In genomic region chr11:72804586-72804985, GRCm38 (mm10) we compare ENCODE assay signal across 22 mouse cellular contexts. TPM values are rescaled to one million over a fixed set of nuclear protein-coding genes. Genes with fewer than 3 reads are reported as not detected.
DNase-seq lines count a peak whose midpoint lies in the region; ATAC-seq and TF ChIP-seq lines count a peak whose summit lies in the region.
"Had no signal": no experiment of that assay in that cellular context is flagged by ENCODE, and none has a peak within 500 bp of the region (broad histone marks: within the 10 kb centered on the region; RNA-seq: fewer than 3 reads in every experiment).

No protein-coding gene starts in this region.

- peak; percentile 75; the same call in 1 of the 2 replicates for ATAC-seq in heart, embryonic 16.5 days (replicated peaks; ENCODE audit: extremely low read depth, insufficient read depth, low FRiP score)
- ATAC-seq: forebrain, embryonic 14.5 days; forebrain, postnatal 0 days had no signal

- no peaks in the 10 kb centered on the region for H3K9me3 ChIP-seq in heart, embryonic 16.5 days (replicated peaks; ENCODE audit: control insufficient read depth, low read length)
- H3K9me3 ChIP-seq: embryonic facial prominence, embryonic 12.5 days; embryonic facial prominence, embryonic 15.5 days; hindbrain, embryonic 12.5 days; hindbrain, embryonic 15.5 days had no signal

- H3K9ac ChIP-seq in heart, embryonic 16.5 days (ENCODE audit: low read length), result no peak overlapping the region
- H3K9ac ChIP-seq: embryonic facial prominence, embryonic 12.5 days; embryonic facial prominence, embryonic 15.5 days; forebrain, postnatal 0 days; hindbrain, embryonic 12.5 days; hindbrain, embryonic 15.5 days had no signal

- H3K27ac ChIP-seq in heart, embryonic 16.5 days (ENCODE audit: low read length), result no peak overlapping the region; the same call in 1 of the 2 replicates
- H3K27ac ChIP-seq in small intestine, adult 2 months (ENCODE audit: insufficient read depth, low read depth, low read length), result peak overlapping the region; percentile 10; the same call in 1 of the 2 replicates
- H3K27ac ChIP-seq: embryonic facial prominence, embryonic 12.5 days; embryonic facial prominence, embryonic 15.5 days; hindbrain, embryonic 12.5 days; hindbrain, embryonic 15.5 days had no signal

- H3K36me3 ChIP-seq in heart, embryonic 16.5 days (ENCODE audit: control insufficient read depth, insufficient read depth), result no peaks in the 10 kb centered on the region
- H3K36me3 ChIP-seq in small intestine, adult 2 months (ENCODE audit: control insufficient read depth, insufficient read depth, low read length), result peaks cover 5% of the 10 kb centered on the region
- H3K36me3 ChIP-seq: embryonic facial prominence, embryonic 12.5 days; embryonic facial prominence, embryonic 15.5 days; hindbrain, embryonic 12.5 days; hindbrain, embryonic 15.5 days had no signal

- intact Hi-C loops in heart, postnatal 36 days (cut with DNase I), result no loop called here
- intact Hi-C loops in heart, postnatal 25 days (cut with DNase I), result no loop called here

- peaks cover 39% of the 10 kb centered on the region for H3K4me1 ChIP-seq in heart, embryonic 16.5 days (ENCODE audit: control insufficient read depth, insufficient read depth, low read length)
- peaks cover 46% of the 10 kb centered on the region for H3K4me1 ChIP-seq in small intestine, adult 2 months (ENCODE audit: control insufficient read depth, insufficient read depth, insufficient read length, low read length)
- H3K4me1 ChIP-seq: embryonic facial prominence, embryonic 12.5 days; hindbrain, embryonic 12.5 days; hindbrain, embryonic 15.5 days had no signal

- H3K4me2 ChIP-seq in heart, embryonic 16.5 days (ENCODE audit: low read depth, low read length), result no peak overlapping the region
- H3K4me2 ChIP-seq: embryonic facial prominence, embryonic 12.5 days; embryonic facial prominence, embryonic 15.5 days; hindbrain, embryonic 12.5 days; hindbrain, embryonic 15.5 days had no signal

- peak; percentile 25 for DNase-seq in heart, adult 11 months
- no peak for DNase-seq in heart, postnatal 36 days
- no peak for DNase-seq in heart, postnatal 25 days (ENCODE audit: low spot score)
- peak; percentile 31 for DNase-seq in lung, postnatal 25 days (ENCODE audit: low spot score)
- DNase-seq in lung, postnatal 4 days, result no peak
- no peak for DNase-seq in gastrocnemius, adult 18-20 months (ENCODE audit: low spot score)
- DNase-seq: adrenal gland, adult 2 months; adrenal gland, postnatal 14 days; cerebellum, adult 11 months; cerebellum, adult 2 months; cerebellum, adult 9-11 months; cerebellum, postnatal 25 days; forebrain, postnatal 0 days; gastrocnemius, postnatal 10 days; gastrocnemius, postnatal 36 days had no signal

- no peak for TF ChIP-seq POLR2A in small intestine, adult 2 months (IDR thresholded peaks at IDR 0.05; ENCODE audit: low read depth, low read length)

- no peak overlapping the region for H3K4me3 ChIP-seq in heart, embryonic 16.5 days (ENCODE audit: low read length)
- H3K4me3 ChIP-seq in small intestine, adult 2 months (ENCODE audit: low read depth, low read length), result no peak overlapping the region
- H3K4me3 ChIP-seq: embryonic facial prominence, embryonic 12.5 days; embryonic facial prominence, embryonic 15.5 days; hindbrain, embryonic 12.5 days; hindbrain, embryonic 15.5 days had no signal

- no peaks in the 10 kb centered on the region for H3K27me3 ChIP-seq in heart, embryonic 16.5 days (ENCODE audit: control insufficient read depth, insufficient read depth, low read length)
- H3K27me3 ChIP-seq in small intestine, adult 2 months (ENCODE audit: control insufficient read depth, insufficient read depth, low read length), result no peaks in the 10 kb centered on the region
- H3K27me3 ChIP-seq: embryonic facial prominence, embryonic 12.5 days; embryonic facial prominence, embryonic 15.5 days; hindbrain, embryonic 12.5 days; hindbrain, embryonic 15.5 days had no signal

- no peak for TF ChIP-seq CTCF in small intestine, adult 2 months (IDR thresholded peaks at IDR 0.05; ENCODE audit: extremely low read depth, insufficient read length, insufficient replicate concordance, low read depth, low read length)

RNA-seq across cellular contexts. Expression of gene Zzef1, which starts 8.6 kb away (rescaled TPM):
- total RNA-seq in heart, postnatal 36 days (2021), result 10 to 100 TPM; 21.3 to 22.9 TPM
- 7.8 and 8.7 TPM in 2 replicates for polyA plus RNA-seq in heart, embryonic 16.5 days (2015; fragmentation: Nextera tagmentation; extraction: Ambion mirVana)
- total RNA-seq in heart, postnatal 25 days (2021), result 10 to 100 TPM; 19.4 to 20.7 TPM
- 36.2 and 104 TPM in 2 replicates for polyA plus RNA-seq in small intestine, adult 2 months (2012; rRNA removed)
- total RNA-seq in gastrocnemius, adult 18-20 months (2021), result 10 to 100 TPM; 10.2 to 12.9 TPM

RNA-seq across cellular contexts. Expression of gene Cyb5d2, which starts 8.6 kb away (rescaled TPM):
- total RNA-seq in heart, postnatal 36 days (2021), result 10 to 100 TPM; 19.2 to 19.5 TPM
- 7.9 and 8.3 TPM in 2 replicates for polyA plus RNA-seq in heart, embryonic 16.5 days (2015; fragmentation: Nextera tagmentation; extraction: Ambion mirVana)
- 10 to 100 TPM; 16.0 to 18.7 TPM for total RNA-seq in heart, postnatal 25 days (2021)
- polyA plus RNA-seq in small intestine, adult 2 months (2012; rRNA removed), result 2.1 and 5.5 TPM in 2 replicates
- total RNA-seq in gastrocnemius, adult 18-20 months (2021), result 10 to 100 TPM; 22.1 to 25.1 TPM

Comparison
In these comparisons a context has a peak if more than half of its experiments do, and no peak if none do; other contexts are left out.
1. DNase-seq: peak in heart, adult 11 months (single experiment) and lung, postnatal 25 days (single experiment); none in heart, postnatal 36 days (0 of 2), heart, postnatal 25 days (single experiment), lung, postnatal 4 days (0 of 2) and gastrocnemius, adult 18-20 months (single experiment).